Mouse (Mus musculus) forebrain, embryonic 11.5 days (tissue): Measurements from ENCODE around the gene Cdc42bpb. TPM values are rescaled to one million over a fixed set of nuclear protein-coding genes. Genes with fewer than 3 reads are reported as not detected.

ENCODE experiments used
- ATAC-seq: fragments of 200-750 bp; cut with Nextera tagmentation; replicated peaks from 2 replicates; pipeline ENCODE4 v1.8.0; 2017; ENCODE audit warnings: moderate TSS enrichment; ENCODE audit not compliant: low FRiP score
- DNase-seq: peaks from one replicate; pipeline ENCODE4 v3.0.0-alpha.2; 2017; ENCODE audit warnings: low spot score
- H3K27ac ChIP-seq: fragments of 300-500 bp; sonication (generic); 2 replicates; pipeline ENCODE4 v1.5.1; 2014; ENCODE audit warnings: low read depth, low read length
- H3K27me3 ChIP-seq: fragments of 300-500 bp; sonication (generic); 2 replicates; pipeline ENCODE4 v1.6.1; 2014; ENCODE audit warnings: mild to moderate bottlenecking, low read length, mixed read lengths; ENCODE audit not compliant: control insufficient read depth, insufficient read depth
- H3K36me3 ChIP-seq: fragments of 300-500 bp; sonication (generic); 2 replicates; pipeline ENCODE4 v1.6.1; 2014; ENCODE audit warnings: mild to moderate bottlenecking, low read length, moderate library complexity, mixed read lengths; ENCODE audit not compliant: control insufficient read depth, insufficient read depth
- H3K4me1 ChIP-seq: fragments of 300-500 bp; sonication (generic); replicated peaks from 2 replicates; pipeline ENCODE4 v1.6.1; 2014; ENCODE audit warnings: low read length, mixed read lengths; ENCODE audit not compliant: control insufficient read depth, insufficient read depth
- H3K4me2 ChIP-seq: fragments of 300-500 bp; sonication (generic); 2 replicates; pipeline ENCODE4 v1.6.1; 2014; ENCODE audit warnings: low read depth, mild to moderate bottlenecking, low read length, moderate library complexity, mixed read lengths; ENCODE audit not compliant: severe bottlenecking
- H3K4me3 ChIP-seq: fragments of 300-500 bp; sonication (generic); 2 replicates; pipeline ENCODE4 v1.5.1; 2014; ENCODE audit warnings: low read depth, low read length
- H3K9ac ChIP-seq: fragments of 300-500 bp; sonication (generic); 2 replicates; pipeline ENCODE4 v1.6.1; 2014; ENCODE audit warnings: low read length
- H3K9me3 ChIP-seq: fragments of 300-500 bp; sonication (generic); 2 replicates; pipeline ENCODE4 v1.6.1; 2016; ENCODE audit warnings: low read length, mixed read lengths; ENCODE audit not compliant: control insufficient read depth
- WGBS: fragments of 180-500 bp; shearing (Covaris S2); extraction: QIAGEN DNeasy Blood & Tissue Kit; methylation state at CpG from one replicate; pipeline ENCODE4 v1.1.7; 2014; 5-methylcytosine and 5-hydroxymethylcytosine counted together
- polyA plus RNA-seq: library from polyadenylated mRNA; unstranded; fragments of >200 nt; fragmentation: Nextera tagmentation; extraction: Ambion mirVana; gene quantifications from 2 replicates; pipeline ENCODE4 v1.2.1, GENCODE M21; 2014

Gene Cdc42bpb
- polyA plus RNA-seq, 1 experiment from 2014 or later: 44.0 TPM

DNA sequence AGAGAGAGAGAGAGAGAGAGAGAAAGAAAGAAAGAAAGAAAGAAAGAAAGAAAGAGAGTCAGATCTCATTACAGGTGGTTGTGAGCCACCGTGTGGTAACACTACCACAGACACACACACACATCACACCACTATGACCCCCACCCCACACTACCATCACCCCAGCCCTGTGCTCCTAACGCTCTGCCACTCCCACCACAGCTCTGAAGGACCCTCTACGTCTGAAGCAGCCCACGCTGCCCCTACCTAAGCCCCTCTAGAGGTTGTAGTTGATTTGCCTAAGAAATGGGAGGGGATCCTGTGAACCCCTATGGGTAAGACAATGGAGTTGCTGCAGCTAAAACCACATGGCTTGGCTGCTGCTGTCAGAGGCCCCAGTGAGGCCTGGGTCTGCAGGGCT is 93.9 kb downstream of the Cdc42bpb start:
- H3K27me3 ChIP-seq: no peaks in the 10 kb centered on the region
- H3K4me3 ChIP-seq: no peak overlapping the region
- H3K9me3 ChIP-seq: no peaks in the 10 kb centered on the region
- no peak overlapping the region for H3K27ac ChIP-seq
- H3K4me2 ChIP-seq: no peak overlapping the region
- no peak for ATAC-seq
- no peaks in the 10 kb centered on the region for H3K36me3 ChIP-seq
- peaks cover 4% of the 10 kb centered on the region; the same call in 1 of the 2 replicates for H3K4me1 ChIP-seq
- H3K9ac ChIP-seq: no peak overlapping the region
- WGBS: 61% methylated on average over 4 of the region's 4 CpGs
- DNase-seq: no peak

DNA sequence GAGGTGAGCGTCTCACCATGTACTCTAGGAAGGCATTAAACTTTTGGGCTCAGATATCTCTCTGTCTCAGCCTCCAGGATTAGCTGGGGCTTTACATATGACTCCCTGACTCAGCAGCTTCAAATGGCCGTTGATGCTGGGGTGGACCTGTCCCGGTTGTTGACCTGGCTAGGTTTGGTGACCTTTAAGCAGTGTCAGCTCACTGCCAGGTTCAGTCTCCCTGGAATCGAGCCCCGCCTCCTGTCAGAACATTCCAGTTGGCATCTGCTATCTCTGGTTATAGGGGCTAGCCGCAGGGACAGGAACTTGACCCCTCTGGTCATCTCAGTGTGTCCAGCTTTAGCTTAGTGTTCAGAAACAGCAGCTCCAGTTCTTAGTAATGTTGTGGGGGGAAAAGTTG is 101.1 kb downstream of the Cdc42bpb start:
- no peak overlapping the region for H3K4me3 ChIP-seq
- H3K9ac ChIP-seq: no peak overlapping the region
- WGBS: 54% methylated on average over 6 of the region's 6 CpGs
- H3K4me2 ChIP-seq: no peak overlapping the region
- no peak overlapping the region for H3K27ac ChIP-seq
- DNase-seq: no peak
- peaks cover 16% of the 10 kb centered on the region for H3K4me1 ChIP-seq
- H3K27me3 ChIP-seq: peaks cover 56% of the 10 kb centered on the region
- ATAC-seq: no peak
- H3K36me3 ChIP-seq: no peaks in the 10 kb centered on the region
- no peaks in the 10 kb centered on the region; the same call in 1 of the 2 replicates for H3K9me3 ChIP-seq

DNA sequence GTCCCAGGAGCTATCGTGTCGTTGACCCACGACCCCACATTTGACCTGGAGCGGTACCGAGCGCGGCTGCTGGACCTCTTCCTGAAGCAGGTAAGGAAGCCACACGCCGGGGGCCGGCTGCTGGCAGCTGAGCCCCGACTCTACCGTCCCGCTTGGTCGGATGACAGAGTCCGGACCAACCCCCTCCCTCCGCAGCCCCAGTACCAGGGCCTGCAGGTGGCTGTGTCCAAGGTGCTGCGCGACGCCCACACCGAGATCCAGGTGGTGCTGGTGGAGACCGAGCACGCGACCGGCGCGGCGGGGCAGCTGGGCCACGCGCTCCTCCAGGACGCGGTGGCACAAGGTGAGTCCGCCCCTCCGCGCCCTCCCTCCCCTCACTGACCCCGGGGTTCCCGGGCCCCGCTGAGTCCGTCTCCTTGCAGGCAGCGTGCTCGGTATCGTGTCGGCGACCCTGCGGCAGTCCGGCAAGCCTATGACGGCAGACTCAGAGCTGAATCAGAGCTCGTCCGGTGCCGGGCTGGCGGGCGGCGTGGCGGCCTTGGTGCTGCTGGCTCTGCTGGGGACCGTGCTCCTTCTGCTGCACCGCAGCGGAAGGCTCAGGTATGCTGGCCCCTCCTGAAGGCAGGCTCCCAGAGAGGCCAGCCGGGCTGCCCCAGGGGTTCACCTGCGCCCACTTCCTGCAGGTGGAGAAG is 102.2 kb downstream of the Cdc42bpb start:
- no peak overlapping the region for H3K27ac ChIP-seq
- H3K36me3 ChIP-seq: no peaks in the 10 kb centered on the region
- ATAC-seq (0 out of 2 replicates have a peak, but pooled peaks have one; percentile 31), DNase-seq (peak; percentile 68)
- peak overlapping the region; percentile 54 for H3K4me2 ChIP-seq
- peaks cover 16% of the 10 kb centered on the region for H3K4me1 ChIP-seq
- peak overlapping the region; percentile 8; the same call in 1 of the 2 replicates for H3K9ac ChIP-seq
- under 1% methylated on average over 57 of the region's 58 CpGs for WGBS
- peaks cover 67% of the 10 kb centered on the region for H3K27me3 ChIP-seq
- peak overlapping the region; percentile 31 for H3K4me3 ChIP-seq
- no peaks in the 10 kb centered on the region; the same call in 1 of the 2 replicates for H3K9me3 ChIP-seq

DNA sequence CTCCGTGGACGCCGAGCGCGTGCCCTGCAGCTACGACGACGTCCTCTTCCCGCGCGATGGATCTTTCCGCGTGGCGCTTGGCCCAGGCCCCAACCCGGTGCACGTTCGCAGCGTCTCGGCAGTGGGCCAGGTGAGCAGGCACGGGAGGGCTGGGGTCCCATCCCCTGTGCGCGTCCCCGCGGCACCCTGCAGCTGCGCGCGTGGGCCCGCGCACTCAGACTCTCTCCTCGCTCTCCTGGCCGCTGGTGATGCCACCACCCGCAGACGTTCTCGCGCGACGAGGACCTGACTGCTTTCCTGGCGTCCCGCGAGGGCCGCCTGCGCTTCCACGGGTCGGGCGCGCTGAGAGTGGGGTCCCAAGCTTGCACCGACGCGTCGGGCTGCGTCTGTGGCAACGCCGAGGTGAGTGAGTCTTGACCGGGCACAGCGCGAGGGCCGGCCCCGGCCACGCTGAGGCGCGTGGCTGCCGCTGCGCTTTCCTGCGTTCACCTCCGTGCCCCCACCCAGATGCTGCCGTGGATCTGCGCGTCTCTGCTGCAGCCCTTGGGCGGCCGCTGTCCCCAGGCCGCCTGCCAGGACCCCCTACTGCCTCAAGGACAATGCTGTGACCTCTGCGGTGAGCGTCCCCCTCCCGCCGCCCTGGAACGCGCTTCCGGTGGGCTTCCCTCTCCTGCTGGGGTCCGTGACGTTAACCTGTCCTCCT is 102.9 kb downstream of the Cdc42bpb start:
- peak overlapping the region; percentile 31 for H3K4me3 ChIP-seq
- no peaks in the 10 kb centered on the region for H3K36me3 ChIP-seq
- H3K27me3 ChIP-seq: peaks cover 74% of the 10 kb centered on the region
- no peak overlapping the region for H3K9ac ChIP-seq
- H3K4me2 ChIP-seq: peak overlapping the region; percentile 54
- ATAC-seq (no peak), DNase-seq (no peak)
- 3% methylated on average over 80 of the region's 80 CpGs for WGBS
- H3K27ac ChIP-seq: no peak overlapping the region
- no peaks in the 10 kb centered on the region; the same call in 1 of the 2 replicates for H3K9me3 ChIP-seq
- peaks cover 16% of the 10 kb centered on the region for H3K4me1 ChIP-seq

DNA sequence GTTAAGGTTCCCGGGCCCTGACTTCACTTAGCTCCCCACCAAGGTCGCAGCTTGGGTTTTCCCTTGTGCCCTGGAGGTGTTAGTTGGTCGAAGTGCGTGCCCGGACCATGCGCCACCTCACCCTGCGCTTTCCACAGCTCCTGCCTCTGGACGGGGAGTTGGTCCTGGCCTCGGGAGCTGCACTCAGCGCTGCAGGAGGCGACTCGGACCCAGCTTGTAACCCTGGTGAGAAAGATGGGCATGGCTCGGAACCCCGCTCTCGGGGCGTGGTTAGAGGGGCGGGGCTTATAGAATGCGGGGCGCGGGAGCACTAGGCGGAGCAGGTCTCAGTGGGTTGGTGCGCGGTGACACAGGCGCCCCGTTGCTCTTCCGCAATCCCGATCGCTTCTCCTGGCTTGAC is 103.5 kb downstream of the Cdc42bpb start:
- no peak overlapping the region for H3K9ac ChIP-seq
- peaks cover 16% of the 10 kb centered on the region for H3K4me1 ChIP-seq
- H3K36me3 ChIP-seq: no peaks in the 10 kb centered on the region
- DNase-seq (no peak), ATAC-seq (no peak)
- peak overlapping the region; percentile 54 for H3K4me2 ChIP-seq
- 5% methylated on average over 25 of the region's 28 CpGs for WGBS
- H3K4me3 ChIP-seq: peak overlapping the region; percentile 31
- H3K27me3 ChIP-seq: peaks cover 76% of the 10 kb centered on the region
- H3K9me3 ChIP-seq: no peaks in the 10 kb centered on the region; the same call in 1 of the 2 replicates
- no peak overlapping the region for H3K27ac ChIP-seq

DNA sequence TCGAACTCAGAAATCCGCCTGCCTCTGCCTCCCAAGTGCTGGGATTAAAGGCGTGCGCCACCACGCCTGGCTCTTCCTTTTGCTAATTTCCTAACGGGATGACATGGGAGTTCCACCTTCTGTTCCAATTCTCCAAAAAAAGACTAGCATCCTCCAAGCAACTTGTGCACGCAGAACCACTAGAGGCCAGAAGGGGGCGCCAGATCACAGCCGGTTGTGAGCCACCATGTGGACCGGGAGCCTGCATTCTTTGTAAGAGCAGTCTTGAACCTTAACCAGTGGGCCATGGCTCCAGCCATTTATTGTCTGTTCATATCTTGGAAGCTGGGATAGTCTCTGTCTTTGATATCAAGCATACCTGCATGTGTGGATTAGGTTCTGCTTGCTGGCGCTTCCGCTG is 105.1 kb downstream of the Cdc42bpb start:
- peaks cover 76% of the 10 kb centered on the region for H3K27me3 ChIP-seq
- H3K4me2 ChIP-seq: no peak overlapping the region
- H3K4me3 ChIP-seq: no peak overlapping the region
- no peaks in the 10 kb centered on the region for H3K9me3 ChIP-seq
- ATAC-seq: 0 out of 2 replicates have a peak, but pooled peaks have one; percentile 34
- DNase-seq: peak; percentile 92
- no peak overlapping the region for H3K27ac ChIP-seq
- 20% methylated on average over 12 of the region's 12 CpGs for WGBS
- no peak overlapping the region for H3K9ac ChIP-seq
- H3K36me3 ChIP-seq: no peaks in the 10 kb centered on the region; the same call in 1 of the 2 replicates
- peaks cover 16% of the 10 kb centered on the region for H3K4me1 ChIP-seq

DNA sequence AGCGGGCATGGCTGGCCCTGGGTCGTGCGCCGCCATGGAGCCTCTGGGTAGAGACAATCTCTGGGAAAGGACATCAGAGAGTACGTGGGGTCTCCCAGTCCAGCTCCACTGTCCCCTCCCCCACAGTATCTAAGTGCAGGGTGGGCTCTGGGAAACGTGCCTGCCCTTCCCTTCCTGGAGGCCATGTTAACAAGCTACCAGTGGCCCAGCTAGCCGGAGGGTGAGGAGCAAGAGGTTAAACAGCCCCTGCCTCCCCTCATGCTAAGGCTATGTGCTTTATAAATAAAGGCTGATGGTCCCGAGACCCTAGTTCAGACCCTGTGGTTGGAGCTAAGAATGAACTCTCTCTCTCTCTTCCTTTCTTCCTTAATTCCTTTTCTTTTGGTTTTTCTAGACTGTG is 105.6 kb downstream of the Cdc42bpb start:
- DNase-seq: no peak
- H3K4me3 ChIP-seq: no peak overlapping the region
- WGBS: 19% methylated on average over 8 of the region's 8 CpGs

DNA sequence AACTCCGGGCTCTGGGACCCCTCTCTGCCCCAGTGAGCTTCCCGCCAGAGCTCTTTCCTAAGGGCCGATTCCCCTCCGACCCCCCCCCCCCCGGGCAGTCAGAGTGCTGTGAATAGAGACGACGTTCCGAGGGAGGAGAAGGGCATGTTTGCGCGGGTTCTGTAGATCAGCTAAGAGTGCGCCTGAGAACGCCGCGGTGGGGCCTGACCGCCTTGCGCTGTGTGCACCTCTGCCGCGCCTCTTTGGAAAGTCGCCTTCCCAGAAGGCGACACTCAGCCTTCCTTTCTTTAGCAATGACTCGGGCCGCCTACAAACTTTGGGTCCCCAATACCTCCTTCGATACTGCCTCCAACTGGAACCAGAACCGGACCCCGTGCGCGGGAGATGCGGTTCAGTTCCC is 106.1 kb downstream of the Cdc42bpb start:
- no peaks in the 10 kb centered on the region; the same call in 1 of the 2 replicates for H3K36me3 ChIP-seq
- H3K4me3 ChIP-seq: no peak overlapping the region
- no peak overlapping the region for H3K9ac ChIP-seq
- H3K27me3 ChIP-seq: peaks cover 69% of the 10 kb centered on the region
- DNase-seq (no peak), ATAC-seq (no peak)
- WGBS: 11% methylated on average over 27 of the region's 28 CpGs
- no peak overlapping the region for H3K4me2 ChIP-seq
- H3K9me3 ChIP-seq: no peaks in the 10 kb centered on the region
- H3K4me1 ChIP-seq: peaks cover 16% of the 10 kb centered on the region
- H3K27ac ChIP-seq: no peak overlapping the region

More for the DNA sequence above, 105.6 kb downstream of the Cdc42bpb start:
- no peak overlapping the region for H3K27ac ChIP-seq
- no peaks in the 10 kb centered on the region; the same call in 1 of the 2 replicates for H3K36me3 ChIP-seq
- H3K4me2 ChIP-seq: no peak overlapping the region
- no peak for ATAC-seq
- no peaks in the 10 kb centered on the region for H3K9me3 ChIP-seq
- peaks cover 16% of the 10 kb centered on the region for H3K4me1 ChIP-seq
- H3K9ac ChIP-seq: no peak overlapping the region
- peaks cover 74% of the 10 kb centered on the region for H3K27me3 ChIP-seq
